Mouse (Mus musculus) common myeloid progenitor, adult 5-6 weeks (primary cell): ENCODE data around the gene Myct1. TPM values are rescaled to one million over a fixed set of nuclear protein-coding genes. Genes with fewer than 3 reads are reported as not detected.

Experiments used
- ATAC-seq: replicated peaks from 2 replicates; pipeline ENCODE4 v1.8.0; 2016; ENCODE audit warnings: low read depth, mild to moderate bottlenecking, moderate TSS enrichment, inconsistent platforms; ENCODE audit not compliant: poor library complexity, severe bottlenecking
- total RNA-seq: library from RNA; stranded (forward); fragments of 200-1000, 187-1606 nt; gene quantifications from 2 replicates; pipeline ENCODE4 v1.2.3, GENCODE M21; 2017

Gene Myct1
- 12.0 and 20.2 TPM in 2 replicates for total RNA-seq

GRCm38 (mm10) chr10:5593464-5593863, at the start of gene Myct1:
Gene Myct1 (plus strand): TSS chr10:5593775.
- ATAC-seq: peak; percentile 84

- no peak for ATAC-seq
These were observed 47.1 kb upstream of the Myct1 start for GRCm38 (mm10) chr10:5546428-5546827.

- ATAC-seq: no peak
These were observed 45.8 kb upstream of the Myct1 start for GRCm38 (mm10) chr10:5547769-5548168.

GRCm38 (mm10) chr10:5548651-5549050, 44.9 kb upstream of the Myct1 start:
- ATAC-seq: no peak

GRCm38 (mm10) chr10:5549871-5550167, 43.8 kb upstream of the Myct1 start:
- ATAC-seq: no peak

GRCm38 (mm10) chr10:5550168-5551021, 43.2 kb upstream of the Myct1 start:
- ATAC-seq: peak; percentile 79

GRCm38 (mm10) chr10:5551382-5551781, 42.2 kb upstream of the Myct1 start, which contains the start of gene Syne1:
Gene Syne1 (minus strand): TSS chr10:5551482.
- no peak for ATAC-seq

- peak; percentile 69 for ATAC-seq
These were observed 38.6 kb upstream of the Myct1 start for GRCm38 (mm10) chr10:5554941-5555340.

- ATAC-seq: peak; percentile 47; the same call in 1 of the 2 replicates
These were observed 34.8 kb upstream of the Myct1 start for GRCm38 (mm10) chr10:5558808-5559207.

- ATAC-seq: no peak
These were observed 33.0 kb upstream of the Myct1 start for GRCm38 (mm10) chr10:5560526-5560925.

- no peak for ATAC-seq
These were observed 31.9 kb upstream of the Myct1 start for GRCm38 (mm10) chr10:5561706-5562105.

- 0 out of 2 replicates have a peak, but pooled peaks have one; percentile 42 for ATAC-seq
These were observed 24.6 kb upstream of the Myct1 start for GRCm38 (mm10) chr10:5568991-5569390.

- no peak for ATAC-seq
These were observed 23.5 kb upstream of the Myct1 start for GRCm38 (mm10) chr10:5570059-5570458.

GRCm38 (mm10) chr10:5571332-5571731, 22.2 kb upstream of the Myct1 start:
- 0 out of 2 replicates have a peak, but pooled peaks have one; percentile 25 for ATAC-seq

- ATAC-seq: no peak
These were observed 20.2 kb upstream of the Myct1 start for GRCm38 (mm10) chr10:5573328-5573727.

GRCm38 (mm10) chr10:5591061-5591460, 2.5 kb upstream of the Myct1 start:
- ATAC-seq: no peak

- no peak for ATAC-seq
These were observed 1.6 kb upstream of the Myct1 start for GRCm38 (mm10) chr10:5591996-5592395.

- ATAC-seq: peak; percentile 16; the same call in 1 of the 2 replicates
These were observed 882 bp downstream of the Myct1 start for GRCm38 (mm10) chr10:5594457-5594856.

- no peak for ATAC-seq
These were observed 3.0 kb downstream of the Myct1 start for GRCm38 (mm10) chr10:5596559-5596958.

GRCm38 (mm10) chr10:5600123-5600522, 6.5 kb downstream of the Myct1 start:
- peak; percentile 59 for ATAC-seq

- ATAC-seq: peak; percentile 74
These were observed 9.9 kb downstream of the Myct1 start for GRCm38 (mm10) chr10:5603512-5603911.

- no peak for ATAC-seq
These were observed 10.8 kb downstream of the Myct1 start for GRCm38 (mm10) chr10:5604371-5604770.
